In the genomic region with DNA sequence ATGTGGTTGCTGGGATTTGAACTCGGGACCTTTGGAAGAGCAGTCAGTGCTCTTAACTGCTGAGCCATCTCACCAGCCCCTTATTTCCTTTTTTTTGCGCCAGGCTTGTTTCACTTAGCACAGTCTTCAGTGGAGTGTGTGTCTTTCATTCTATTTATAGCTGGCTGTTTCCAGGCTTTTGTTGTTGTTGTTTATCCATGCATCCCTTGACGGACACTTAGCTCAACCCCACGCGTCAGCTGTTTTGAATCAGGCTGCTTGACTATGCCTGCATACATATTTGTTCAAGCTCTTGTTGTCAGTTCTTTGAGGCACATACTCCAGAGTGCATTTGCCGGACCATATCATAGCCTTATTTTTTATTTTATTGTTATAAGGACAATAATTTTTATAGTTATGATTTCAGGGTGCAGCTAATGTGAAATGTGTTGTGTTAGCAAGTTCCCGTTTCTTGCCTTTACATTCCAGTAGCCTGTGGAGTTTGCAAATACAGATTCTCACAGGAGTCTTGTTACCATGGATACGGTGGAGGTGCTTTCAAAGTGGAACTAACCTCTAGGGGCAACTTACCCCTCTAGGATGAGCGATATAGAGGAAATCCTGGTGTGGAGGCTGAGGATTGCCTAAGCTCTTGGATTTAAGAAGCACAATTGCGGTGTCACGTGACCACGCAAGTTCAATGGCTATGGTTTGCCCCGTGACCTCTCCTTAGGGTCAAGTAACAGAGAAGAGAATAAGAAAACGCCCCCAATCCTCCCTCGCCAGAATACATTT, we compare ENCODE assay signal across 12 mouse cellular contexts. TPM values are rescaled to one million over a fixed set of nuclear protein-coding genes. Genes with fewer than 3 reads are reported as not detected.
DNase-seq lines count a peak whose midpoint lies in the region; ATAC-seq and TF ChIP-seq lines count a peak whose summit lies in the region.
"Had no signal": no experiment of that assay in that cellular context is flagged by ENCODE, and none has a peak within 500 bp of the region (broad histone marks: within the 10 kb centered on the region; RNA-seq: fewer than 3 reads in every experiment).

No protein-coding gene starts in this region.

- no peak overlapping the region for H3K4me2 ChIP-seq in lung, postnatal 0 days (replicated peaks; ENCODE audit: low read depth, low read length)
- H3K4me2 ChIP-seq in forebrain, embryonic 15.5 days (replicated peaks): no peak overlapping the region
- H3K4me2 ChIP-seq: liver, embryonic 12.5 days had no signal

- 35% methylated on average over 15 of the region's 15 CpGs for WGBS in lung, postnatal 0 days
- 27% methylated on average over 15 of the region's 15 CpGs for WGBS in forebrain, embryonic 15.5 days

- no peak for ATAC-seq in lung, postnatal 0 days
- ATAC-seq in forebrain, embryonic 15.5 days (replicated peaks): peak; percentile 70; the same call in 1 of the 2 replicates
- ATAC-seq in megakaryocyte-erythroid progenitor cell, adult 5-6 weeks (replicated peaks; ENCODE audit: low FRiP score, low TSS enrichment, poor library complexity, severe bottlenecking): 0 out of 2 replicates have a peak, but pooled peaks have one; percentile 37
- no peak for ATAC-seq in monocyte, adult 5-6 weeks (replicated peaks; ENCODE audit: insufficient number of reproducible peaks, low FRiP score, low TSS enrichment, poor library complexity, severe bottlenecking)
- ATAC-seq: liver, embryonic 12.5 days had no signal

- no peak for TF ChIP-seq EP300 in lung, postnatal 0 days (IDR thresholded peaks at IDR 0.05)

- H3K36me3 ChIP-seq in lung, postnatal 0 days (ENCODE audit: insufficient read depth, low read length): no peaks in the 10 kb centered on the region
- no peaks in the 10 kb centered on the region for H3K36me3 ChIP-seq in forebrain, embryonic 15.5 days
- H3K36me3 ChIP-seq: liver, embryonic 12.5 days had no signal

- no peak overlapping the region for H3K27ac ChIP-seq in lung, postnatal 0 days (ENCODE audit: low read length)
- no peak overlapping the region for H3K27ac ChIP-seq in forebrain, embryonic 15.5 days (replicated peaks)
- H3K27ac ChIP-seq: liver, embryonic 12.5 days had no signal

- no peak overlapping the region for H3K9ac ChIP-seq in lung, postnatal 0 days (replicated peaks; ENCODE audit: low read depth)
- no peak overlapping the region for H3K9ac ChIP-seq in forebrain, embryonic 15.5 days (replicated peaks)
- H3K9ac ChIP-seq: liver, embryonic 12.5 days had no signal

- DNase-seq in lung, postnatal 0 days (ENCODE audit: low spot score): peak; percentile 41
- no peak for DNase-seq in lung, postnatal 14 days
- DNase-seq in MN1 (ENCODE audit: low spot score): no peak
- DNase-seq in right cerebral cortex, postnatal 4 days: no peak
- DNase-seq in adrenal gland, postnatal 36 days: no peak
- DNase-seq: kidney, adult 2 months; thymus, postnatal 36 days had no signal

- no peak overlapping the region for H3K4me3 ChIP-seq in lung, postnatal 0 days (ENCODE audit: low read depth, low read length)
- H3K4me3 ChIP-seq in forebrain, embryonic 15.5 days: no peak overlapping the region
- H3K4me3 ChIP-seq: liver, embryonic 12.5 days had no signal

- no peaks in the 10 kb centered on the region for H3K4me1 ChIP-seq in lung, postnatal 0 days (ENCODE audit: insufficient read depth, low read depth, low read length)
- H3K4me1 ChIP-seq in forebrain, embryonic 15.5 days: peaks cover 6% of the 10 kb centered on the region; the same call in 1 of the 2 replicates

- H3K9me3 ChIP-seq in lung, postnatal 0 days (ENCODE audit: low read length): no peaks in the 10 kb centered on the region
- no peaks in the 10 kb centered on the region for H3K9me3 ChIP-seq in forebrain, embryonic 15.5 days
- H3K9me3 ChIP-seq: liver, embryonic 12.5 days had no signal

- no peaks in the 10 kb centered on the region for H3K27me3 ChIP-seq in lung, postnatal 0 days (replicated peaks; ENCODE audit: insufficient read depth, low read length)
- H3K27me3 ChIP-seq in forebrain, embryonic 15.5 days: no peaks in the 10 kb centered on the region

- TF ChIP-seq CTCF in lung, postnatal 0 days (IDR thresholded peaks at IDR 0.05): no peak

RNA-seq across cellular contexts. Expression of a gene that starts 11.7 kb away (rescaled TPM):
- not detected in 2 replicates for polyA plus RNA-seq in lung, postnatal 0 days (2015; fragmentation: Nextera tagmentation; extraction: Ambion mirVana)
- not detected in 2 replicates for polyA plus RNA-seq in forebrain, embryonic 15.5 days (2015; fragmentation: Nextera tagmentation; extraction: Ambion mirVana)
- not detected in 2 replicates for total RNA-seq in megakaryocyte-erythroid progenitor cell, adult 5-6 weeks (2014; fragmentation: Nextera tagmentation)
- total RNA-seq in megakaryocyte-erythroid progenitor cell, adult 5-6 weeks (2017): 0.56 and 1.1 TPM in 2 replicates
- not detected in 3 replicates for total RNA-seq in monocyte, adult 5-6 weeks (2017)
- not detected for total RNA-seq in adrenal gland, postnatal 36 days (2021)
- total RNA-seq: gastrocnemius, adult 18-20 months had no signal
- polyA plus RNA-seq: kidney, adult 2 months; liver, embryonic 12.5 days had no signal

Comparison
In these comparisons a context has a peak if more than half of its experiments do, and no peak if none do; other contexts are left out.
1. ATAC-seq: peak in forebrain, embryonic 15.5 days (single experiment) and megakaryocyte-erythroid progenitor cell, adult 5-6 weeks (single experiment); none in lung, postnatal 0 days (single experiment) and monocyte, adult 5-6 weeks (single experiment).